Comparison of ENCODE assay signal across 8 mouse cellular contexts in genomic region chr3:41082885-41083789, GRCm38 (mm10). TPM values are rescaled to one million over a fixed set of nuclear protein-coding genes. Genes with fewer than 3 reads are reported as not detected.
DNase-seq lines count a peak whose midpoint lies in the region; ATAC-seq and TF ChIP-seq lines count a peak whose summit lies in the region.

Pgrmc2 (minus strand) TSS chr3:41083046.

- H3K9me3 ChIP-seq in megakaryocyte, embryonic 14.5 days, result no peaks in the 10 kb centered on the region

- H3K4me1 ChIP-seq in cortical plate, adult 2 months (ENCODE audit: control insufficient read depth, insufficient read depth, low read length), result no peaks in the 10 kb centered on the region
- peaks cover 23% of the 10 kb centered on the region for H3K4me1 ChIP-seq in megakaryocyte, embryonic 14.5 days

- DNase-seq in gastrocnemius, adult 8-10 months (ENCODE audit: low spot score in 2 of 2), result peak; percentile 97 to 98
- DNase-seq in hindlimb bud, embryonic 11.5 days (ENCODE audit: extremely low spot score, low read depth, low spot score), result peak; percentile 74
- DNase-seq in left cerebral cortex, adult 8-10 months (ENCODE audit: low spot score in 2 of 2), result peak; percentile 93 to 99
- DNase-seq in right cerebral cortex, postnatal 10 days (ENCODE audit: low spot score in 2 of 2), result peak; percentile 99
- peak; percentile 97 for DNase-seq in urinary bladder, postnatal 25 days (ENCODE audit: low spot score)

- peak; percentile 89 for TF ChIP-seq POLR2A in cortical plate, adult 2 months (IDR thresholded peaks at IDR 0.05; ENCODE audit: extremely low read depth, insufficient read depth, low read length)

- peak within 1 kb of the TSS; percentile 70 for H3K4me3 ChIP-seq in cortical plate, adult 2 months (ENCODE audit: insufficient read depth, low read length)
- peak within 1 kb of the TSS; percentile 100 for H3K4me3 ChIP-seq in megakaryocyte, embryonic 14.5 days (replicated peaks)

- no peaks in the 10 kb centered on the region for H3K27me3 ChIP-seq in megakaryocyte, embryonic 14.5 days (replicated peaks)

- ATAC-seq in activated CD4-positive, CD25-positive, alpha-beta regulatory T cell, adult 4 months, result peak; percentile 87

- peak within 1 kb of the TSS; percentile 93 for H3K27ac ChIP-seq in cortical plate, adult 2 months (ENCODE audit: insufficient read depth, low read length)

- H3K36me3 ChIP-seq in megakaryocyte, embryonic 14.5 days (replicated peaks; ENCODE audit: low read length), result peaks cover 4% of the 10 kb centered on the region

- TF ChIP-seq CTCF in cortical plate, adult 2 months (IDR thresholded peaks at IDR 0.05; ENCODE audit: extremely low read depth, insufficient read depth, low read length), result no peak

RNA-seq across cellular contexts. Expression of gene Pgrmc2, which starts in this region (rescaled TPM):
- 1 to 10 TPM; 3.1 to 5.0 TPM for polyA plus RNA-seq in activated CD4-positive, CD25-positive, alpha-beta regulatory T cell, adult 4 months (2017; shearing (Covaris generic))
- 43.8 and 46.8 TPM in 2 replicates for polyA plus RNA-seq in cortical plate, adult 2 months (2012; rRNA removed)
- total RNA-seq in gastrocnemius, adult 8-10 months (2022), result 10 to 100 TPM; 21.8 to 23.5 (median 22.6) TPM
- 10 to 100 TPM; 60.0 to 65.1 (median 61.4) TPM for total RNA-seq in left cerebral cortex, adult 8-10 months (2022)
- 5.3 and 14.2 TPM in 2 replicates for polyA plus RNA-seq in megakaryocyte, embryonic 14.5 days (2012; ENCODE audit: insufficient read depth, low replicate concordance)

Comparison
In these comparisons a context has a peak if more than half of its experiments do, and no peak if none do; other contexts are left out.
1. Peak in every context shown above with its lines: DNase-seq, ATAC-seq, H3K4me3 ChIP-seq and H3K27ac ChIP-seq.